Mouse (Mus musculus) neural tube, embryonic 14.5 days (tissue): ENCODE measurements around the gene Ung. TPM values are rescaled to one million over a fixed set of nuclear protein-coding genes. Genes with fewer than 3 reads are reported as not detected.

ENCODE experiments used
- ATAC-seq: fragments of 200-750 bp; cut with Nextera tagmentation; 2 replicates; pipeline ENCODE4 v1.8.0; 2017; ENCODE audit warnings: low read depth, mild to moderate bottlenecking, moderate TSS enrichment, moderate library complexity
- H3K27ac ChIP-seq: fragments of 300-500 bp; sonication (generic); 2 replicates; pipeline ENCODE4 v1.5.1; 2014; ENCODE audit warnings: low read depth, mild to moderate bottlenecking, control low read depth, low read length, moderate library complexity, mixed read lengths
- H3K27me3 ChIP-seq: fragments of 300-500 bp; sonication (generic); 2 replicates; pipeline ENCODE4 v1.6.1; 2014; ENCODE audit warnings: low read length; ENCODE audit not compliant: control insufficient read depth, insufficient read depth
- H3K36me3 ChIP-seq: fragments of 300-500 bp; sonication (generic); 2 replicates; pipeline ENCODE4 v1.6.1; 2014; ENCODE audit warnings: low read length, mixed read lengths; ENCODE audit not compliant: control insufficient read depth, insufficient read depth
- H3K4me1 ChIP-seq: fragments of 300-500 bp; sonication (generic); 2 replicates; pipeline ENCODE4 v1.6.1; 2014; ENCODE audit warnings: low read length; ENCODE audit not compliant: control insufficient read depth, insufficient read depth
- H3K4me2 ChIP-seq: fragments of 300-500 bp; sonication (generic); 2 replicates; pipeline ENCODE4 v1.6.1; 2014; ENCODE audit warnings: mild to moderate bottlenecking, low read depth, low read length, control low read depth
- H3K4me3 ChIP-seq: fragments of 300-500 bp; sonication (generic); 2 replicates; pipeline ENCODE4 v1.5.1; 2014; ENCODE audit warnings: low read depth, low read length, control low read depth, mixed read lengths
- H3K9ac ChIP-seq: fragments of 300-500 bp; sonication (generic); replicated peaks from 2 replicates; pipeline ENCODE4 v1.6.1; 2014; ENCODE audit warnings: low read depth, mild to moderate bottlenecking, control low read depth, low read length, mixed read lengths
- H3K9me3 ChIP-seq: fragments of 300-500 bp; sonication (generic); 2 replicates; pipeline ENCODE4 v1.6.1; 2016; ENCODE audit warnings: low read length; ENCODE audit not compliant: control insufficient read depth
- WGBS: fragments of 180-500 bp; shearing (Covaris S2); extraction: QIAGEN DNeasy Blood & Tissue Kit; methylation state at CpG from one replicate; pipeline ENCODE4 v1.1.7; 2014; 5-methylcytosine and 5-hydroxymethylcytosine counted together
- polyA plus RNA-seq: library from polyadenylated mRNA; unstranded; fragments of >200 nt; fragmentation: Nextera tagmentation; extraction: Ambion mirVana; gene quantifications from 2 replicates; pipeline ENCODE4 v1.2.1, GENCODE M21; 2014

The Ung gene
- polyA plus RNA-seq, 1 experiment from 2014 or later: 4.1 TPM

GRCm38 (mm10) chr5:114102807-114103206 lies 27.4 kb upstream of the Ung start:
- Histone ChIP-seq H3K4me2 (no peak overlapping the region), H3K4me1 (peaks cover 11% of the 10 kb centered on the region), H3K27ac (no peak overlapping the region), H3K27me3 (no peaks in the 10 kb centered on the region), H3K9me3 (no peaks in the 10 kb centered on the region), H3K4me3 (no peak overlapping the region), H3K36me3 (peaks cover 21% of the 10 kb centered on the region), H3K9ac (no peak overlapping the region)
- no peak for ATAC-seq
- 75% methylated on average over 1 of the region's 1 CpGs for WGBS

- Histone ChIP-seq H3K9me3 (no peaks in the 10 kb centered on the region), H3K4me2 (no peak overlapping the region), H3K27ac (no peak overlapping the region), H3K4me1 (no peaks in the 10 kb centered on the region; the same call in 1 of the 2 replicates), H3K9ac (no peak overlapping the region), H3K27me3 (no peaks in the 10 kb centered on the region), H3K4me3 (no peak overlapping the region), H3K36me3 (peaks cover 43% of the 10 kb centered on the region)
- no peak for ATAC-seq
- WGBS: 68% methylated on average over 16 of the region's 16 CpGs
Observed at GRCm38 (mm10) chr5:114106391-114106935, 23.7 kb upstream of the Ung start.

GRCm38 (mm10) chr5:114113334-114113733 lies 16.9 kb upstream of the Ung start:
- H3K9me3 ChIP-seq: no peaks in the 10 kb centered on the region
- no peak overlapping the region for H3K4me3 ChIP-seq
- no peak for ATAC-seq
- no peaks in the 10 kb centered on the region for H3K4me1 ChIP-seq
- H3K27ac ChIP-seq: no peak overlapping the region
- no peaks in the 10 kb centered on the region for H3K27me3 ChIP-seq
- 85% methylated on average over 6 of the region's 6 CpGs for WGBS
- H3K9ac ChIP-seq: no peak overlapping the region
- peaks cover 60% of the 10 kb centered on the region for H3K36me3 ChIP-seq
- no peak overlapping the region for H3K4me2 ChIP-seq

GRCm38 (mm10) chr5:114115030-114115429 lies 15.2 kb upstream of the Ung start:
- Histone ChIP-seq H3K4me3 (no peak overlapping the region), H3K27me3 (no peaks in the 10 kb centered on the region), H3K27ac (no peak overlapping the region), H3K36me3 (peaks cover 47% of the 10 kb centered on the region), H3K9ac (no peak overlapping the region), H3K9me3 (no peaks in the 10 kb centered on the region), H3K4me2 (no peak overlapping the region), H3K4me1 (no peaks in the 10 kb centered on the region)
- no peak for ATAC-seq
- WGBS: 80% methylated on average over 5 of the region's 5 CpGs

- 89% methylated on average over 7 of the region's 7 CpGs for WGBS
- Histone ChIP-seq H3K4me2 (no peak overlapping the region), H3K9me3 (no peaks in the 10 kb centered on the region), H3K27me3 (no peaks in the 10 kb centered on the region), H3K9ac (no peak overlapping the region), H3K36me3 (peaks cover 48% of the 10 kb centered on the region), H3K4me3 (no peak overlapping the region), H3K27ac (no peak overlapping the region), H3K4me1 (no peaks in the 10 kb centered on the region)
- no peak for ATAC-seq
Observed at GRCm38 (mm10) chr5:114116586-114116985, 13.6 kb upstream of the Ung start.

GRCm38 (mm10) chr5:114119806-114120205 lies 10.4 kb upstream of the Ung start:
- 85% methylated on average over 4 of the region's 4 CpGs for WGBS
- Histone ChIP-seq H3K36me3 (peaks cover 46% of the 10 kb centered on the region), H3K9ac (no peak overlapping the region)

GRCm38 (mm10) chr5:114126008-114126407 lies 4.2 kb upstream of the Ung start:
- H3K27ac ChIP-seq: no peak overlapping the region
- H3K36me3 ChIP-seq: peaks cover 27% of the 10 kb centered on the region
- H3K9ac ChIP-seq: no peak overlapping the region
- 97% methylated on average over 3 of the region's 3 CpGs for WGBS
- H3K27me3 ChIP-seq: no peaks in the 10 kb centered on the region
- no peak for ATAC-seq
- H3K9me3 ChIP-seq: no peaks in the 10 kb centered on the region
- no peak overlapping the region for H3K4me3 ChIP-seq
- no peak overlapping the region for H3K4me2 ChIP-seq
- H3K4me1 ChIP-seq: no peaks in the 10 kb centered on the region

More at GRCm38 (mm10) chr5:114119806-114120205, 10.4 kb upstream of the Ung start:
- Histone ChIP-seq H3K4me1 (no peaks in the 10 kb centered on the region), H3K27ac (no peak overlapping the region), H3K27me3 (no peaks in the 10 kb centered on the region), H3K4me3 (no peak overlapping the region), H3K4me2 (no peak overlapping the region), H3K9me3 (no peaks in the 10 kb centered on the region)
- no peak for ATAC-seq

- peak overlapping the region; percentile 63 for H3K4me3 ChIP-seq
- ATAC-seq: no peak
- WGBS: 89% methylated on average over 7 of the region's 7 CpGs
Observed at GRCm38 (mm10) chr5:114126499-114127244, 3.5 kb upstream of the Ung start.

More at GRCm38 (mm10) chr5:114126499-114127244, 3.5 kb upstream of the Ung start:
- Histone ChIP-seq H3K36me3 (peaks cover 20% of the 10 kb centered on the region), H3K4me1 (peaks cover 4% of the 10 kb centered on the region; the same call in 1 of the 2 replicates), H3K9ac (no peak overlapping the region), H3K4me2 (peak overlapping the region; percentile 95), H3K9me3 (no peaks in the 10 kb centered on the region), H3K27me3 (no peaks in the 10 kb centered on the region), H3K27ac (no peak overlapping the region)
